11 mouse cellular contexts compared by ENCODE assay signal in genomic region chr10:83995026-83995600, GRCm38 (mm10).
A peak's percentile ranks its signal among the peaks of the same experiment; 100 is the strongest.
DNase-seq lines count a peak whose midpoint lies in the region; ATAC-seq and TF ChIP-seq lines count a peak whose summit lies in the region.
"Had no signal": no experiment of that assay in that cellular context is flagged by ENCODE, and none has a peak within 500 bp of the region (broad histone marks: within the 10 kb centered on the region; RNA-seq: fewer than 3 reads in every experiment).

No protein-coding gene starts in this region.

- no peak overlapping the region for H3K4me2 ChIP-seq in heart, postnatal 0 days (ENCODE audit: low read depth, low read length)
- H3K4me2 ChIP-seq in embryonic facial prominence, embryonic 11.5 days (ENCODE audit: low read depth, low read length), result no peak overlapping the region
- H3K4me2 ChIP-seq in limb, embryonic 12.5 days, result no peak overlapping the region
- H3K4me2 ChIP-seq: hindbrain, embryonic 13.5 days; midbrain, embryonic 11.5 days had no signal

- 47% methylated on average over 6 of the region's 6 CpGs for WGBS in heart, postnatal 0 days
- WGBS in embryonic facial prominence, embryonic 11.5 days, result 41% methylated on average over 6 of the region's 6 CpGs
- WGBS in limb, embryonic 12.5 days, result 36% methylated on average over 6 of the region's 6 CpGs

- H3K9me3 ChIP-seq in heart, postnatal 0 days (replicated peaks; ENCODE audit: control insufficient read depth, low read length), result no peaks in the 10 kb centered on the region
- no peaks in the 10 kb centered on the region for H3K9me3 ChIP-seq in embryonic facial prominence, embryonic 11.5 days (replicated peaks; ENCODE audit: control insufficient read depth, low read length)
- no peaks in the 10 kb centered on the region for H3K9me3 ChIP-seq in limb, embryonic 12.5 days
- H3K9me3 ChIP-seq: hindbrain, embryonic 13.5 days had no signal

- peak overlapping the region; percentile 43 for H3K27ac ChIP-seq in heart, postnatal 0 days (ENCODE audit: low read depth)
- H3K27ac ChIP-seq in embryonic facial prominence, embryonic 11.5 days (replicated peaks; ENCODE audit: low read depth, low read length), result no peak overlapping the region
- peak overlapping the region; percentile 67 for H3K27ac ChIP-seq in limb, embryonic 12.5 days
- H3K27ac ChIP-seq: hindbrain, embryonic 13.5 days had no signal

- H3K4me1 ChIP-seq in heart, postnatal 0 days (ENCODE audit: control insufficient read depth, insufficient read depth), result no peaks in the 10 kb centered on the region
- no peaks in the 10 kb centered on the region; the same call in 1 of the 2 replicates for H3K4me1 ChIP-seq in embryonic facial prominence, embryonic 11.5 days (ENCODE audit: control insufficient read depth, insufficient read depth, low read length)
- H3K4me1 ChIP-seq in limb, embryonic 12.5 days (replicated peaks), result peaks cover 25% of the 10 kb centered on the region

- no peak for TF ChIP-seq EP300 in heart, postnatal 0 days (IDR thresholded peaks at IDR 0.05; ENCODE audit: low read depth)

- intact Hi-C loops in heart, postnatal 36 days (cut with DNase I), result loop anchor here (2.0 kb wide), 1 partner anchor 60 kb away; no protein-coding TSS in a partner anchor

- H3K9ac ChIP-seq in heart, postnatal 0 days (replicated peaks; ENCODE audit: low read depth, low read length), result no peak overlapping the region
- H3K9ac ChIP-seq in embryonic facial prominence, embryonic 11.5 days (replicated peaks; ENCODE audit: low read length), result no peak overlapping the region
- no peak overlapping the region for H3K9ac ChIP-seq in limb, embryonic 12.5 days (replicated peaks)
- H3K9ac ChIP-seq: hindbrain, embryonic 13.5 days had no signal

- no peak overlapping the region for H3K4me3 ChIP-seq in heart, postnatal 0 days (ENCODE audit: low read depth, low read length)
- H3K4me3 ChIP-seq in embryonic facial prominence, embryonic 11.5 days (ENCODE audit: low read depth, low read length), result no peak overlapping the region
- no peak overlapping the region for H3K4me3 ChIP-seq in limb, embryonic 12.5 days (replicated peaks)
- H3K4me3 ChIP-seq: hindbrain, embryonic 13.5 days had no signal

- no peaks in the 10 kb centered on the region for H3K36me3 ChIP-seq in heart, postnatal 0 days (replicated peaks; ENCODE audit: control insufficient read depth, insufficient read depth, low read length)
- no peaks in the 10 kb centered on the region for H3K36me3 ChIP-seq in embryonic facial prominence, embryonic 11.5 days (replicated peaks; ENCODE audit: control insufficient read depth, insufficient read depth, low read depth, low read length)
- H3K36me3 ChIP-seq in limb, embryonic 12.5 days, result no peaks in the 10 kb centered on the region
- H3K36me3 ChIP-seq: hindbrain, embryonic 13.5 days had no signal

- no peak for ATAC-seq in heart, postnatal 0 days (ENCODE audit: insufficient read depth, low read depth)
- ATAC-seq in embryonic facial prominence, embryonic 11.5 days (replicated peaks; ENCODE audit: insufficient number of reproducible peaks, low FRiP score, low TSS enrichment, low read depth), result no peak
- no peak for ATAC-seq in limb, embryonic 12.5 days (ENCODE audit: insufficient number of reproducible peaks, insufficient read depth, low FRiP score, low TSS enrichment, low read depth)

- no peak for DNase-seq in heart, postnatal 0 days (ENCODE audit: low spot score)
- DNase-seq in heart, postnatal 36 days, result no peak
- peak; percentile 55 for DNase-seq in NIH3T3 (ENCODE audit: low read depth)
- DNase-seq in embryonic facial prominence, embryonic 11.5 days (ENCODE audit: low spot score), result peak; percentile 51
- DNase-seq in adrenal gland, adult (ENCODE audit: inconsistent age in 2 of 2, low spot score in 1 of 2), result no peak
- no peak for DNase-seq in layer of hippocampus, postnatal 14 days (ENCODE audit: low spot score in 2 of 2)
- DNase-seq: cerebellum, adult 8-10 months; thymus, adult 18-20 months had no signal

- H3K27me3 ChIP-seq in heart, postnatal 0 days (ENCODE audit: control insufficient read depth, insufficient read depth, low read length), result no peaks in the 10 kb centered on the region
- H3K27me3 ChIP-seq in embryonic facial prominence, embryonic 11.5 days (ENCODE audit: control insufficient read depth, insufficient read depth, low read length), result no peaks in the 10 kb centered on the region
- H3K27me3 ChIP-seq in limb, embryonic 12.5 days, result no peaks in the 10 kb centered on the region
- H3K27me3 ChIP-seq: hindbrain, embryonic 13.5 days had no signal

- no peak for TF ChIP-seq CTCF in heart, postnatal 0 days (IDR thresholded peaks at IDR 0.05; ENCODE audit: low read depth)

Comparison
In these comparisons a context has a peak if more than half of its experiments do, and no peak if none do; other contexts are left out.
1. DNase-seq: peak in NIH3T3 (single experiment) and embryonic facial prominence, embryonic 11.5 days (single experiment); none in heart, postnatal 0 days (single experiment), heart, postnatal 36 days (0 of 2), adrenal gland, adult (0 of 2) and layer of hippocampus, postnatal 14 days (0 of 2).